Mouse (Mus musculus) myocyte (in vitro differentiated cells): ENCODE data around the gene Unc5c.

ENCODE experiments used
- E2F4 ChIP-seq: IDR thresholded peaks from one replicate; pipeline ENCODE4 v1.6.1; 2011; ENCODE audit warnings: mild to moderate bottlenecking, control low read depth, moderate library complexity; ENCODE audit not compliant: insufficient read depth
- MAX ChIP-seq: IDR thresholded peaks from one replicate; pipeline ENCODE4 v1.6.1; 2011; ENCODE audit warnings: low read depth, mild to moderate bottlenecking, control low read depth
- POLR2A ChIP-seq: IDR thresholded peaks from one replicate; pipeline ENCODE4 v1.6.1; 2011; ENCODE audit warnings: low read depth, mild to moderate bottlenecking, control low read depth, moderate library complexity; ENCODE audit not compliant: insufficient read length
- TCF3 ChIP-seq: IDR thresholded peaks from one replicate; pipeline ENCODE4 v1.6.1; 2011; ENCODE audit warnings: low read depth, control low read depth; ENCODE audit not compliant: insufficient read length
- USF1 ChIP-seq: IDR thresholded peaks from one replicate; pipeline ENCODE4 v1.6.1; 2011; ENCODE audit warnings: low read depth, mild to moderate bottlenecking, control low read depth, moderate library complexity

- TF ChIP-seq POLR2A (no peak), MAX (no peak), E2F4 (no peak), USF1 (no peak), TCF3 (no peak)
These were observed 179.2 kb downstream of the Unc5c start for GRCm38 (mm10) chr3:141644264-141644663.
